Mouse (Mus musculus): ENCODE measurements around the gene Zic5.

GRCm38 (mm10) chr14:122484458-122484843 lies 19.0 kb upstream of the Zic5 start:
- TF ChIP-seq CTCF (IDR thresholded peaks at IDR 0.05) (no peak), EP300 (IDR thresholded peaks at IDR 0.05) (no peak)
